Mouse (Mus musculus) MEL (cell line): Measurements from ENCODE around the gene Slc26a11. TPM values are rescaled to one million over a fixed set of nuclear protein-coding genes. Genes with fewer than 3 reads are reported as not detected.

ENCODE experiments used
- DNase-seq: peaks from one replicate; pipeline ENCODE4 v3.0.0; 2011; ENCODE audit warnings: low read depth, low spot score
- H3K27ac ChIP-seq: 2 replicates; pipeline ENCODE4 v1.5.1; 2012; ENCODE audit warnings: low read depth, mild to moderate bottlenecking, control low read depth, low read length, moderate library complexity; ENCODE audit not compliant: control insufficient read depth
- H3K27me3 ChIP-seq, 2 experiments: fragments of 150-350 bp in 1 of 2; sonication (generic) in 1 of 2; 2 replicates each; pipeline ENCODE4 v1.6.1; 2012; ENCODE audit warnings: low read length in 2 of 2, mild to moderate bottlenecking in 2 of 2, improper control_type of control experiment in 1 of 2, moderate library complexity in 1 of 2; ENCODE audit not compliant: insufficient read depth in 2 of 2, control insufficient read depth in 1 of 2
- H3K36me3 ChIP-seq, 2 experiments: 2 replicates each; pipeline ENCODE4 v1.6.1; 2012 to 2014; ENCODE audit warnings: low read length in 2 of 2, improper control_type of control experiment in 1 of 2, inconsistent platforms in 1 of 2, mild to moderate bottlenecking in 1 of 2; ENCODE audit not compliant: insufficient read depth in 2 of 2, control insufficient read depth in 1 of 2
- H3K4me1 ChIP-seq, 2 experiments: fragments of 150-350 bp in 1 of 2; sonication (generic) in 1 of 2; 2 replicates each; pipeline ENCODE4 v1.6.1; 2012; ENCODE audit warnings: low read length in 2 of 2, improper control_type of control experiment in 1 of 2, mild to moderate bottlenecking in 1 of 2; ENCODE audit not compliant: insufficient read depth in 2 of 2, control insufficient read depth in 1 of 2
- H3K4me3 ChIP-seq, 2 experiments: fragments of 150-350 bp in 1 of 2; sonication (generic) in 1 of 2; 2 replicates each; pipeline ENCODE4 v1.5.1; 2012; ENCODE audit warnings: low read depth in 2 of 2, low read length in 2 of 2, mild to moderate bottlenecking in 2 of 2, moderate library complexity in 2 of 2, control low read depth in 1 of 2, improper control_type of control experiment in 1 of 2; ENCODE audit not compliant: control insufficient read depth in 1 of 2, insufficient read depth in 1 of 2
- H3K79me2 ChIP-seq: 2 replicates; pipeline ENCODE4 v1.6.1; 2012; ENCODE audit warnings: mild to moderate bottlenecking, low read length, moderate library complexity; ENCODE audit not compliant: control insufficient read depth, poor library complexity, insufficient read depth
- H3K9ac ChIP-seq: 2 replicates; pipeline ENCODE4 v1.6.1; 2012; ENCODE audit warnings: low read depth, mild to moderate bottlenecking, control low read depth, low read length, moderate library complexity; ENCODE audit not compliant: control insufficient read depth, poor library complexity, severe bottlenecking
- H3K9me3 ChIP-seq: fragments of 150-350 bp; sonication (generic); replicated peaks from 2 replicates; pipeline ENCODE4 v1.6.1; 2012; ENCODE audit warnings: mild to moderate bottlenecking, low read length, improper control_type of control experiment, moderate library complexity; ENCODE audit not compliant: insufficient read depth
- CTCF ChIP-seq, 3 experiments: IDR thresholded peaks in 2 of 3; conservative IDR thresholded peaks in 1 of 3; 2 replicates each; pipeline ENCODE4 v1.5.1; 2011 to 2012; ENCODE audit warnings: low read length in 3 of 3, low read depth in 2 of 3, mild to moderate bottlenecking in 2 of 3, improper control_type of control experiment in 1 of 3, inconsistent platforms in 1 of 3, mixed read lengths in 1 of 3, moderate library complexity in 1 of 3; ENCODE audit not compliant: control insufficient read depth in 1 of 3, insufficient read depth in 1 of 3, poor library complexity in 1 of 3, severe bottlenecking in 1 of 3
- E2F4 ChIP-seq: IDR thresholded peaks from 2 replicates; pipeline ENCODE4 v1.6.1; 2011; ENCODE audit warnings: low read depth, low read length, improper control_type of control experiment, borderline replicate concordance
- EP300 ChIP-seq, 2 experiments: IDR thresholded peaks; 2 replicates each; pipeline ENCODE4 v1.6.1; 2011; ENCODE audit warnings: improper control_type of control experiment in 2 of 2, low read length in 2 of 2, low read depth in 1 of 2, mild to moderate bottlenecking in 1 of 2
- ETS1 ChIP-seq: IDR thresholded peaks from 2 replicates; pipeline ENCODE4 v1.6.1; 2012; ENCODE audit warnings: low read depth, mild to moderate bottlenecking, inconsistent platforms, low read length, improper control_type of control experiment, moderate library complexity
- GABPA ChIP-seq: IDR thresholded peaks from 2 replicates; pipeline ENCODE4 v1.6.1; 2012; ENCODE audit warnings: low read depth, mild to moderate bottlenecking, inconsistent platforms, low read length, improper control_type of control experiment, moderate library complexity
- GATA1 ChIP-seq: IDR thresholded peaks from 2 replicates; pipeline ENCODE4 v1.6.1; 2011; ENCODE audit warnings: low read depth, low read length, improper control_type of control experiment
- HCFC1 ChIP-seq: IDR thresholded peaks from 2 replicates; pipeline ENCODE4 v1.6.1; 2012; ENCODE audit warnings: low read depth, mild to moderate bottlenecking, inconsistent platforms, low read length, improper control_type of control experiment, moderate library complexity
- JUND ChIP-seq: IDR thresholded peaks from 2 replicates; pipeline ENCODE4 v1.6.1; 2011; ENCODE audit warnings: low read depth, mild to moderate bottlenecking, improper control_type of control experiment, low read length
- MAFK ChIP-seq: IDR thresholded peaks from 2 replicates; pipeline ENCODE4 v1.6.1; 2011; ENCODE audit warnings: low read depth, mild to moderate bottlenecking, low read length, improper control_type of control experiment, borderline replicate concordance
- MAX ChIP-seq: IDR thresholded peaks from 2 replicates; pipeline ENCODE4 v1.6.1; 2011; ENCODE audit warnings: low read length, improper control_type of control experiment
- MAZ ChIP-seq: IDR thresholded peaks from 2 replicates; pipeline ENCODE4 v1.6.1; 2012; ENCODE audit warnings: low read depth, mild to moderate bottlenecking, inconsistent platforms, low read length, improper control_type of control experiment
- MEF2A ChIP-seq: IDR thresholded peaks from 2 replicates; pipeline ENCODE4 v1.6.1; 2014; ENCODE audit warnings: low read depth, mild to moderate bottlenecking, inconsistent platforms, low read length, improper control_type of control experiment; ENCODE audit not compliant: poor library complexity, insufficient replicate concordance, severe bottlenecking; ENCODE audit errors: extremely low read depth
- MXI1 ChIP-seq: IDR thresholded peaks from 2 replicates; pipeline ENCODE4 v1.6.1; 2011; ENCODE audit warnings: mild to moderate bottlenecking, low read depth, low read length, improper control_type of control experiment
- MYB ChIP-seq: IDR thresholded peaks from 2 replicates; pipeline ENCODE4 v1.6.1; 2011; ENCODE audit warnings: mild to moderate bottlenecking, low read depth, low read length, improper control_type of control experiment
- MYC ChIP-seq: IDR thresholded peaks from 2 replicates; pipeline ENCODE4 v1.6.1; 2011; ENCODE audit warnings: low read depth, mild to moderate bottlenecking, low read length, improper control_type of control experiment, moderate library complexity
- NELFE ChIP-seq: IDR thresholded peaks from 2 replicates; pipeline ENCODE4 v1.6.1; 2011; ENCODE audit warnings: low read depth, low read length, improper control_type of control experiment
- POLR2AphosphoS2 ChIP-seq: IDR thresholded peaks from 2 replicates; pipeline ENCODE4 v1.6.1; 2011; ENCODE audit warnings: low read length, improper control_type of control experiment
- TAL1 ChIP-seq: IDR thresholded peaks from 2 replicates; pipeline ENCODE4 v1.6.1; 2012; ENCODE audit warnings: mild to moderate bottlenecking, inconsistent platforms, low read length, moderate library complexity, mixed read lengths
- TBP ChIP-seq: IDR thresholded peaks from 2 replicates; pipeline ENCODE4 v1.8.0; 2011; ENCODE audit warnings: low read depth, low read length, improper control_type of control experiment
- USF1 ChIP-seq: IDR thresholded peaks from 2 replicates; pipeline ENCODE4 v1.6.1; 2014; ENCODE audit warnings: low read depth, mild to moderate bottlenecking, inconsistent platforms, low read length, improper control_type of control experiment, moderate library complexity
- USF2 ChIP-seq, 2 experiments: IDR thresholded peaks; 2 replicates each; pipeline ENCODE4 v1.6.1; 2011 to 2012; ENCODE audit warnings: improper control_type of control experiment in 2 of 2, low read length in 2 of 2, borderline replicate concordance in 1 of 2, inconsistent platforms in 1 of 2, low read depth in 1 of 2, mild to moderate bottlenecking in 1 of 2; ENCODE audit not compliant: insufficient read depth in 1 of 2
- ZMIZ1 ChIP-seq: IDR thresholded peaks from 2 replicates; pipeline ENCODE4 v1.6.1; 2012; ENCODE audit warnings: low read depth, mild to moderate bottlenecking, inconsistent platforms, low read length, improper control_type of control experiment, moderate library complexity
- polyA plus RNA-seq, 2 experiments: library from polyadenylated mRNA; stranded (reverse) in 1 of 2; unstranded in 1 of 2; fragments of >175 nt in 1 of 2; fragments of >200 nt in 1 of 2; gene quantifications; 2 replicates each; pipeline versions ENCODE4 v1.2.1 to v1.2.4; 2012; ENCODE audit warnings: low replicate concordance in 2 of 2, low read depth in 1 of 2; ENCODE audit not compliant: insufficient read length in 2 of 2, insufficient read depth in 1 of 2, missing spikeins in 1 of 2
- total RNA-seq: library from RNA; depleted of rRNA; stranded (reverse); fragments of 300-350 nt; gene quantifications from 2 replicates; pipeline ENCODE4 v1.2.3, GENCODE M21; 2012

The Slc26a11 gene
- total and polyA plus RNA-seq, 3 experiments: 0.04 TPM; not detected in 2

DNA sequence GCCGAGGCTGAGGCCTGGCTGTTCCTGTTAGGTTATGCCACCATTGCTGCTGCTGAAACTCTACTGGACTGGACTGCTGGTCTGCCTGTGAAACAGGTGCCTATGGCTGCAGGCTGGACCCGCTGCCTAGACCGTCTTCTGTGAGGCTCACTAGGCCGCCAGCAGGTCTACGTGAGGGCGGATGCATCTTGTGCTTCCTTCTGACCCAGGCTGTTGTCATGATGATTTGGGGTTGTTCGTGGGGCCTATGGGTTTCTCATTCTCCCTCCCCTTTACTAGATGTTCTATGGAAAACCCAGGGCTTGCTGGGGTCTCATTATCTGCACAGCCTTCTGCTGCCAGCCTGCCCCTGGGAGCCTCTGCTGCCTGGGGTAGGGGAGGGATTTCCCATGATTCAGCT, 41.1 kb downstream of the Slc26a11 start:
- H3K4me1 ChIP-seq: peaks cover 2 to 17% of the 10 kb centered on the region in 2 experiments
- H3K36me3 ChIP-seq: peaks cover 0 to 2% of the 10 kb centered on the region in 2 experiments; a peak in 1 of 4 replicates
- no peak overlapping the region for H3K9ac ChIP-seq
- H3K79me2 ChIP-seq: no peaks in the 10 kb centered on the region; the same call in 1 of the 2 replicates
- no peak for DNase-seq
- no peaks in the 10 kb centered on the region for H3K27me3 ChIP-seq
- H3K4me3 ChIP-seq: no peak overlapping the region
- no peaks in the 10 kb centered on the region for H3K9me3 ChIP-seq
- TF ChIP-seq ETS1 (no peak), EP300 (IDR thresholded peaks at IDR 0.05; ENCODE audit: low read depth in 1 of 2, low read length in 2 of 2) (no peak), MYC (no peak), TBP (no peak), MAX (no peak), MYB (no peak), MEF2A (no peak), GABPA (no peak), MXI1 (no peak), ZMIZ1 (no peak)
- H3K27ac ChIP-seq: no peak overlapping the region

- H3K9ac ChIP-seq: no peak overlapping the region
- H3K79me2 ChIP-seq: no peaks in the 10 kb centered on the region
- H3K36me3 ChIP-seq: no peaks in the 10 kb centered on the region
- H3K9me3 ChIP-seq: no peaks in the 10 kb centered on the region
- no peaks in the 10 kb centered on the region for H3K27me3 ChIP-seq
- no peak overlapping the region for H3K4me3 ChIP-seq
- no peak for DNase-seq
- no peak for TF ChIP-seq E2F4
- TF ChIP-seq HCFC1: no peak
- no peak for TF ChIP-seq MAFK
- no peak for TF ChIP-seq USF1
- no peak for TF ChIP-seq CTCF (IDR thresholded peaks at IDR 0.05 in 2 of 3, conservative IDR thresholded peaks at IDR 0.05 in 1 of 3; ENCODE audit: control insufficient read depth in 1 of 3, insufficient read depth in 1 of 3, low read depth in 2 of 3, low read length in 3 of 3, poor library complexity in 1 of 3, severe bottlenecking in 1 of 3)
- no peak for TF ChIP-seq MAZ
- no peak for TF ChIP-seq POLR2AphosphoS2
- TF ChIP-seq NELFE: no peak
- TF ChIP-seq USF2 (IDR thresholded peaks at IDR 0.05; ENCODE audit: borderline replicate concordance in 1 of 2, insufficient read depth in 1 of 2, low read depth in 1 of 2, low read length in 2 of 2): no peak
- TF ChIP-seq JUND: no peak
- TF ChIP-seq GATA1: no peak
- TF ChIP-seq TAL1: no peak
- TF ChIP-seq ETS1: no peak
- TF ChIP-seq, all 39 proteins: peak for 0
- H3K4me1 ChIP-seq: no peaks in the 10 kb centered on the region
- no peak overlapping the region for H3K27ac ChIP-seq
Observed at GRCm38 (mm10) chr11:119402501-119403160, 47.3 kb downstream of the Slc26a11 start.
